Mouse (Mus musculus): ENCODE data around the gene Gm8127. TPM values are rescaled to one million over a fixed set of nuclear protein-coding genes. Genes with fewer than 3 reads are reported as not detected.

Gm8127 gene
- polyA plus RNA-seq (2017; shearing (Covaris generic)), result not detected

DNA sequence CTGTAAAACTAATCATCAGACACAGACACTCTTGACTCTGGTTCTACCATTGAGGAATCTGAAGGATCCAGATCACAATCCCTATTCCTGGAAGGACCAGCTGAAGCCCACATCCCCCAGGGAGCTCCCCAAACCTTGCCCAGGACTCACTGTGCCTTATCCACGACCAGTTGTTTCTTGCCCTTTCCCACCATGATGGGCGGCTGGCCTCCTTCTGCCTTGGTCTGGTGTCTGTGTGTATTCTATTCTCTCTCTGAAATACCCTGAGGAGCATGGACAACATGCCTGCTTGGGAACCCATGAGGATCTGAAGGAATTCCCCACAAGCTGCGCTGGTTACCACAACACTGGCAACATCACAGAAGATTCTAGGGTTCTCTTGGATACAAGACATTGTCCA lies at the start of gene Gm8127:
Gm8127 (minus strand) TSS at position 330 of the 400 bp plus-strand sequence.

GRCm38 (mm10) chr14:43274986-43275511 lies 18.6 kb downstream of the Gm8127 start, which contains the start of gene Gm9732:
TSS of gene Gm9732 (plus strand) at chr14:43275036.

GRCm38 (mm10) chr14:43258349-43258748 lies 35.3 kb downstream of the Gm8127 start, which contains the start of gene Gm8126:
TSS of gene Gm8126 (plus strand) at chr14:43258649.

Other genes starting within 250 kb of the Gm8127 start
- gene Gm8094, start 217.2 kb downstream of the Gm8127 start, polyA plus RNA-seq (2017; shearing (Covaris generic)), result under 1 TPM in 1 of 2 experiments, not detected in 1; 0.27 TPM
- gene Gm8104, start 193.2 kb downstream of the Gm8127 start, polyA plus RNA-seq (2017; shearing (Covaris generic)), result not detected
- gene Gm7233, start 114.0 kb downstream of the Gm8127 start, polyA plus RNA-seq (2017; shearing (Covaris generic)), result not detected
- not detected for gene Gm8122, start 58.5 kb downstream of the Gm8127 start, polyA plus RNA-seq (2017; shearing (Covaris generic))
- under 1 TPM in 1 of 2 experiments, not detected in 1; 0.18 TPM for gene Gm8126, start 35.2 kb downstream of the Gm8127 start, polyA plus RNA-seq (2017; shearing (Covaris generic))
- under 1 TPM in 1 of 2 experiments, not detected in 1; 0.59 TPM for gene Gm9732, start 18.8 kb downstream of the Gm8127 start, polyA plus RNA-seq (2017; shearing (Covaris generic))
- not detected for gene 1700001F09Rik, start 54.0 kb upstream of the Gm8127 start, polyA plus RNA-seq (2017; shearing (Covaris generic))
- gene Gm8138, start 122.5 kb upstream of the Gm8127 start, polyA plus RNA-seq (2017; shearing (Covaris generic)), result under 1 TPM in 1 of 2 experiments, not detected in 1; 0.12 TPM
- gene Gm5799, start 249.7 kb upstream of the Gm8127 start, polyA plus RNA-seq (2017; shearing (Covaris generic)), result not detected